Mouse (Mus musculus): ENCODE measurements around the gene Crip1.
A peak's percentile ranks its signal among the peaks of the same experiment; 100 is the strongest.
"Not testable (repeated sequence)": the region's sequence is repeated elsewhere in the genome, so short reads cannot be mapped to it uniquely, and the experiment has no call there.

Crip1 gene

GRCm38 (mm10) chr12:113181020-113181419 is 34.9 kb downstream of the Crip1 start:
- DNase-seq (ENCODE audit: low read depth, low spot score) = no peak

GRCm38 (mm10) chr12:113184945-113185344 is 38.8 kb downstream of the Crip1 start:
- DNase-seq (ENCODE audit: low read depth, low spot score) = no peak

- no peak for DNase-seq (ENCODE audit: low read depth, low spot score)
These were observed 39.6 kb downstream of the Crip1 start, which contains the start of gene Tmem121 for GRCm38 (mm10) chr12:113185442-113186291. Gene Tmem121, plus strand, starts transcription at chr12:113185930.

GRCm38 (mm10) chr12:113186326-113187010 is 40.4 kb downstream of the Crip1 start:
- DNase-seq (ENCODE audit: low read depth, low spot score) = no peak

- DNase-seq (ENCODE audit: low read depth, low spot score) = no peak
These were observed 40.9 kb downstream of the Crip1 start for GRCm38 (mm10) chr12:113187011-113187375.

GRCm38 (mm10) chr12:113187584-113188295 is 41.6 kb downstream of the Crip1 start:
- DNase-seq (ENCODE audit: low read depth, low spot score) = peak; percentile 81

GRCm38 (mm10) chr12:113188349-113189055 is 42.4 kb downstream of the Crip1 start:
- DNase-seq (ENCODE audit: low read depth, low spot score) = no peak

GRCm38 (mm10) chr12:113193423-113193822 is 47.3 kb downstream of the Crip1 start:
- no peak for DNase-seq (ENCODE audit: low read depth, low spot score)

GRCm38 (mm10) chr12:113199132-113199531 is 53.0 kb downstream of the Crip1 start:
- DNase-seq (ENCODE audit: low read depth, low spot score) = not testable (repeated sequence)

- no peak for DNase-seq (ENCODE audit: low read depth, low spot score)
These were observed 55.2 kb downstream of the Crip1 start for GRCm38 (mm10) chr12:113201301-113201700.

- no peak for DNase-seq (ENCODE audit: low read depth, low spot score)
These were observed 55.9 kb downstream of the Crip1 start for GRCm38 (mm10) chr12:113202008-113202407.

All from retina, postnatal 7 days (tissue).